Mouse (Mus musculus) megakaryocyte-erythroid progenitor cell, adult 5-6 weeks (primary cell): ENCODE measurements around the gene Cnot1. TPM values are rescaled to one million over a fixed set of nuclear protein-coding genes. Genes with fewer than 3 reads are reported as not detected.
A peak's percentile ranks its signal among the peaks of the same experiment; 100 is the strongest.
"Not testable (repeated sequence)": the region's sequence is repeated elsewhere in the genome, so short reads cannot be mapped to it uniquely, and the experiment has no call there.

Experiments
- ATAC-seq: replicated peaks from 2 replicates; pipeline ENCODE4 v1.8.0; 2016; ENCODE audit warnings: mild to moderate bottlenecking, inconsistent platforms; ENCODE audit not compliant: severe bottlenecking, poor library complexity, low FRiP score, low TSS enrichment
- total RNA-seq, 2 experiments: library from RNA; stranded (forward) in 1 of 2; stranded (reverse) in 1 of 2; fragments of 200-1000, 215-1000 nt in 1 of 2; fragments of >200 nt in 1 of 2; fragmentation: Nextera tagmentation in 1 of 2; gene quantifications; 2 replicates each; pipeline ENCODE4 v1.2.3; 2014 to 2017

The Cnot1 gene
- total RNA-seq, 2 experiments from 2014 or later: 133 to 278 TPM

GRCm38 (mm10) chr8:95821266-95821665 is 14.0 kb upstream of the Cnot1 start:
- no peak for ATAC-seq

- no peak for ATAC-seq
Measured at GRCm38 (mm10) chr8:95818211-95818610, 10.9 kb upstream of the Cnot1 start.

GRCm38 (mm10) chr8:95817597-95817996 is 10.3 kb upstream of the Cnot1 start:
- 0 out of 2 replicates have a peak, but pooled peaks have one; percentile 37 for ATAC-seq

DNA sequence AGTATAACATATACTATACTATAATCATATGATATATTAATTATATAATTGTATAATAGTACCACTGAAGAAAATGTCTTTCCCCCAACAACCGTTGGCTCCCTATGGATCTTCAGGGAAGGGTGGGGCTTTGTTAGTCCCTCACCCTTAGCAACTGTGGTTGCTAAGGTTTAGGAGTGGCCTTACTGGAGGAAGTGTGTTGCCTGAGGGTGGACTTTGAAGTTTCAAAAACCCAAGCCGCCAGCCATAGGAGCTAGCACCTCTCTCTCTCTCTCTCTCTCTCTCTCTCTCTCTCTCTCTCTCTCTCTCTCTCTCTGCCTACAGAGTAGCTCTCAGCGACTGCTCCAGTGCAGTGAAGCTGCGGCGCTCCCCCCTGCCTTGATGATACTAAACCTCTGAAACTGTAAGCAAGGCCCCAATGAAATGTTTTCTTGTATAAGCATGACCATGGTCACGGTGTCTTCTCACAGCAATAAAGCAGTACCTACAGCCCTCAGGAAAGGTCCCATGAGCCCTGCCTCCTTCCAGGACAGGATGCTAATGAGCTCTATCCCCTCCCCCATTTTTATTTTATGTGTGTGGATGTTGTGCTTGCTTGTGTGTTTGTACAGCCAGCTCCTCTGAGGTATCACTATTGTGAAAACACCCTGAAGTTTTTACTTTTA is 8.9 kb upstream of the Cnot1 start:
- no peak for ATAC-seq

- ATAC-seq: no peak
Measured at GRCm38 (mm10) chr8:95810184-95810591, 2.9 kb upstream of the Cnot1 start.

DNA sequence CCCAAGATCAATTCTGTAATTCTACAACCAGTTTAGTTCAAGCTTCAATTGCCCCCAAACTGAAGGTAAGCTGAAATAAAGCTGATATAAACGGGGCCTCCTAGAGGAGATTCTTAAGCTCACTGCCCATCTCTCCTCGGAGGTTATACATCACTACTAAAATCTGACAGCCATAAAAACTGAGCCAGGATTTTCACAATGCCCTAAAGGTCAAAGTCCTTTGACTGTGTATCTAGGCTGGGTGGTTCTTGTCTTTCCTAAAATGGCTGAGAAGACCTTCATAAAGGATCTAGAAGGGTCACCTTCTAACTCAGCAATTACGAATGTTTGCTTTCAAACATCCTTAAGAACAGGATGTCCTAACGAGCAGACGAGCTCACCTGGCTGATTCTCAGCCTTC is 1.9 kb upstream of the Cnot1 start:
- ATAC-seq: no peak

DNA sequence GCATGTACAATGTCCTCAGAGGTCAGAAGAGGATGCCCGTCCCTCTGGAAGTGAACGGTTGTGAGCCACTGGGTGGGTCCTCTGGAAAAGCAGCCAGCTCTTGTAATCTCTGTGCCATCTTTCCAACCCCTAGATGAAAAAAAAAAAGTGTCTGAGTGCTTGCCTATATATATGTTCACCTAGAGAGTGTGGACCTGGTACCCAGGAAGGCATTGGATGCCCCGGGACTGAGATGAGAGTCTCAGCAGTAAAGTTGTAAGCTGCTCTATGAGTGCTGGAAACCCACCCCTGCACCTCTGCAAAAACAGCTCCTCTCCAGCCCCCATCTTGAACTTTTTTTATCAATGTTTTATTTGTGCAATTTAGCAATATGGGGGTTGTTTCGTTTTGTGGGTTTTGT is 1.4 kb upstream of the Cnot1 start:
- ATAC-seq: no peak

DNA sequence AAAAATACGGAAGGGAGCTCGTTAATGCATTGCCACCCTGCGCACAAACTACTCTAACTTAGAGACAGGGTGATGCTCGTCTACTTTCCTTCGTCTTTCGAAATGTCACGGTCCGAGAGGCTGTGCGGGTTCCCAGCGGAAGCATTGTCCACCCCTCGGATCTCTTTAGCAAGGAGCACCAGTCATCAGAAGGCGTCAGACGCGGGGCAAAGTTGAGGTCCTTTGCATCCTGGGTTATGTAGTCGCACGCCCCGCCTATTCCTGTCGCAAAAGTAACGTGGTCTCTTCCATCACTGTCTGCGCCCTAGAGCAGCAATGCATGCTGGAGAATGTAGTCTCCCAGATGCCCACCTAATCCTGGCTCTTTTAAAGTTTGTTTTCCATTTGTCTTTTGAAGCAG is 597 bp upstream of the Cnot1 start:
- peak; percentile 90 for ATAC-seq

- no peak for ATAC-seq
Measured at GRCm38 (mm10) chr8:95806461-95807191, 638 bp downstream of the Cnot1 start.

DNA sequence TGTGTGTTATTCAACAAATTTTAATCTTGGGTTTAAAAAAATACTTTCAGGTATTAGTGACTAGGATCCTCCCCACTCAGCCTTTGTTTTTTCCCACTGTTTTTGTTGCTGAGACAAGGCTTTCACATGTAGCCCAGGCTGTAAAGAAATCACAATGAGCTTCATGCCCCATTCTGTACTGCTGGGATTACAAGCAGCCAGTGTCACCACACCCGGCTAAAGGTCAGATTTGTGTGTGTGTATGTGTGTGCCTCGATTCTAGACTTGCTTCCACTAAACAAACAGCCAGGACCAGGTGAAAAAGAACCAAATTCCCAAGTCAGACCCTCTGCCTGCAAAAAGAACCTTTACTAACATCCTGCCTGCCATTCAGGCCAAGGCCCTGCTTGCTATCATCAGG is 1.8 kb downstream of the Cnot1 start:
- ATAC-seq: no peak

GRCm38 (mm10) chr8:95802231-95802630 is 5.0 kb downstream of the Cnot1 start:
- ATAC-seq: no peak

- no peak for ATAC-seq
Measured at GRCm38 (mm10) chr8:95801476-95802064, 5.7 kb downstream of the Cnot1 start.

- ATAC-seq: no peak
Measured at GRCm38 (mm10) chr8:95800353-95800752, 6.9 kb downstream of the Cnot1 start.

DNA sequence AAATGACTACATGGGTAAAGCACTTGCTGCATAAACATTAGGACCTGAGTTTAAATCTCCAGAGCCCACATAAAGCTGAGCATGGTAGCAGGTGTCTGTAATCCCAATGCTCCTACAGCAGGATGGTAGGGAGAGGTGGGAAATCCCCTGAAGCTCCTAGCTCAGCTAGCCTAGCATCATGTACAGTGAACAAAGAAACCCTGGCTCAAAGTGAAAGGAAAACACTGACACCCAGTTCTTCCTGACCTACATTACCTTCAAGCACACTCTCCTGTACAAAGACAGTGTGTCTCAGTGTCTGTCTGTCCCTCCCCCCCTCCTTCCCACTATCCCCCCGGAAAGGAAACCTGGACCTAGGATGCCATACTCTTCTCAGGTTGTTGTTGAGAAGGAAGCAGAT is 7.4 kb downstream of the Cnot1 start:
- no peak for ATAC-seq

DNA sequence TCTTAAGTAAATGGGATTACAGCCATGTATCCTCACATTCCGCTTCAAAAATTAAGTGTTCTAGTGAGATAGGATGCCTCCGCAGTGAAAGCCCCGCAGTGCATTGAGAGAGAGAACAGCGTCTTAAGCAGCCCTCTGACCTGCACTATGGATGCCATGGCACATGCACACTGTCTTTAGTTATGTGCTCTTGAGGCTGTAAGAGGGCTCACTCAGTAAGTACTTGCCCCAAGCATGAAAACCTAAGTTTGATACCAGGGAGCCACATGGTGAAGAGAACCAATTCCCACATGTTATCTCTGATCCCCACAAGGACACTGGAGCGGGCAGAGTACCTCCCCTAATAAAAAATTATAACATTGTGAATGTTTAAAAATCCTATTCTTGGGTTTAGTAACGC is 8.1 kb downstream of the Cnot1 start:
- ATAC-seq: peak; percentile 54; the same call in 1 of the 2 replicates

- not testable (repeated sequence) for ATAC-seq
Measured at GRCm38 (mm10) chr8:95795333-95796061, 11.8 kb downstream of the Cnot1 start.

DNA sequence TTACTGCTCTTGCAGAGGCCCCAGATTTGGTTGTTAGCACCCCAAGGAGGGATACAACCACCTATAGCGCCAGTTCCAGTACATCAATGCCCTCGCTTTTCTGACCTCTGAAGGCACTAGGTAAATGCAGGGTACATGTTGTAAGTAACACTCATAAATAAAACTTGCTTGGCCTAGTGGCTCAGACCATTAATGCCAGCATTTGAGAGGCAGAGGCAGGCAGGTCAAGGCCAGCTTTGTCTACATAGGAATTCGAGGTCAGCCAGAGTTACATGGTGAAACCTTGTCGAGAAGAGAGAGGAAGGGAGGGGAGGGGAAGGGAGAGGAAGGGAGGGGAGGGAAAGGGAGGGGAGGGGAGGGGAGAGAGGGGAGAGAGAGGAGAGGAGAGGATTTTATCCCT is 21.7 kb downstream of the Cnot1 start:
- no peak for ATAC-seq

DNA sequence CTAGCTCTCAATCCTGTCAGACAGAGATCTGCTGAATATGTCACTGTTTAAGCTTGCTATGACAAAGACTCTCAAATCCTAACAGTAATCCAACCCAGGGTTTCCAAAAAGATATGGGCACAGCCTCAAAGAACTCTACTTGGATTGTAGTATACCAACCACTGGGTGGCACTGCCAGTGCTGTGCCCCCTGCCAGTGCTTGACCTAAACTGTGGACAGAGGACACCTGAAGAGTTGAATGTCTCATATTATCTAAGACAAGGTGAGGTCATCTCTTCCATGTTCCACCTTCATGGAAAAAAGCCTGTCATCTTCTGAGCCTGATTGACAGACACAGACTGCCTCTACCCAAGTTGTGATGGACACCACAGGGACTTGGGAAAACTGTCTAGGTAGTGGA is 24.6 kb downstream of the Cnot1 start:
- no peak for ATAC-seq

DNA sequence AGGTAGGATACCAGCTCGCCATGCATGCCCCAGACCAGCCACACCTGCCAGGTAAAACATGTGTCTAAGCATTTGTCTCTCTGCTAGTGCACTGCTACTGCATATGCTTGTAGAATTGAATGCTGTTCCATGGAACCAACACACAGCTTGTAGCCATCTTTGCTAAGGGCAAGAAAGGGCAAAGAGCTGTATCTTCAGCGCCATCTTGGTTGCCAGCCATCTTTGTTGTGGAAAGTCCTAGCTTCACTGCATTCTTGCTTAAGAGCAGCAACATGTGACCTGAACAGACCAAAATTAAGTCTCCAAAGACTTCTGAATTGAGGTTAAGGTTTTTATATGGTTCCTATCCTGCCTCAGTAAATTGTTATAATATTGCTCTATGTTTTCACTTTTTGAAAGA is 25.5 kb downstream of the Cnot1 start:
- ATAC-seq: no peak

DNA sequence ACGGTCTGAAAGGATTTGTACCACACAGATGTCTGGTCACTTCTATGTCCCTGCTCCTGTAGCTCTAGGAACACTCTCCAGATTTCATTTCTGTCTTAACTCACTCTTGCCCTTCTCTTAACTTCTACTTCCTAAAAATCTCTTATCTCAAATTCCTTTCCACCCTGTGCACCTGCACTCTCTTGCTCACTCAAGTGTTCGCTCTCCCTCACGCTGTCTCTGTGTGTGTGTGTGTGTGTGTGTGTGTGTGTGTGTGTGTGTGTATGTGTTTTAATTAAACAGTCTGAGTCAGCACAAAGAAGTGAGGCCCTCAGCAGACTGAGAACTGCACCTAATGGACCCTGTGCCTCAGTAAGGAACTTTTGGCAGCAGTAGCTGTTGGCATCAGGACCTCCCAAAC is 26.2 kb downstream of the Cnot1 start:
- no peak for ATAC-seq
